Mouse (Mus musculus) adrenal gland, adult (tissue): ENCODE measurements around the gene Tefm.

Experiments
- DNase-seq, 2 experiments: peaks; one replicate each; pipeline ENCODE4 v3.0.0; 2022 to 2023; ENCODE audit warnings: low spot score in 1 of 2; ENCODE audit not compliant: inconsistent age in 2 of 2

Gene Tefm

DNA sequence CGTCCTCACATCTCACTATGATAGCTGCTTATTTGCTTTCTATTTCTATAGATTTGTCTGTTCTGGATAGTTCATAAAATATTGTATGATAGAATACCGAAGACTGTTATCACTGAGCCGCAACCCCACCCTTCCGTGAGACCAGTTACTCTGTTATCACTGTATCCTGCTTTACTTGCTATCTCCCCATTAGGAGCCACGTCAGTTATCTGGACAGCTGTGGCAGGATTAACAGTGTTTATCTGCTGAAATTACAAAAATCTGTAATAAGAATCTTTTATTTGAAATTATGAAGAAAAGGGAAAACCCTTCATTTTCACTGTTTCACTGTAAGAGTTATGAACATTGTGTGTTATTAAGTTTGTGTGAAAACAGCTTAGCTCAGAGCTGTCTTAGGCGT lies 40.7 kb downstream of the Tefm start:
- DNase-seq: no peak

GRCm38 (mm10) chr11:80098444-80099056 lies 43.4 kb downstream of the Tefm start:
- no peak for DNase-seq

DNA sequence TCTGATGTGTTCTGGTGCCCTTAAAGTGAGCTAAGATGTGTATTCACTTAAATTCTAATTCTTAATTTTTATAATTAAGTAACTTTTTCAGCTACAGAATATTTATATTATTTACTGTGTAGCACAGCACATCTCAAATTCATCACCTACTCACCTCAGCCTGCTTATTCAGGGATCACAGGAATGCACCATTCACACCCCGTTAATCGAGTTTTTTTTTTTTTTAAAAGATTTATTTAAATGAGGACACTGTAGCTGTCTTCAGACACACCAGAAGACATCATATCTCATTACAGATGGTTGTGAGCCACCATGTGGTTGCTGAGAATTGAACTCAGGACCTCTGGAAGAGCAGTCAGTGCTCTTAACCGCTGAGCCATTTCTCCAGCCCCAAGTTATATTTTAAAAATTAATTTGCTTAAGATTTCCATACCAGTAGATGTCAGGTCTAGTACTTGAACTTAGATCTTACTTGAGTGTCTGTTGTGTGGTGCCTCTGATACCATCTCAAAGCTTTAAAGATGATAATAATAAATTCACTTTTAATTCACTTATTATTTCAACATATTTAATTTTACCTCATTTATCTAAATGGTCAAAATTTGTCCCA lies 51.3 kb downstream of the Tefm start:
- no peak for DNase-seq

GRCm38 (mm10) chr11:80089817-80090214 lies 52.2 kb downstream of the Tefm start:
- DNase-seq: no peak

DNA sequence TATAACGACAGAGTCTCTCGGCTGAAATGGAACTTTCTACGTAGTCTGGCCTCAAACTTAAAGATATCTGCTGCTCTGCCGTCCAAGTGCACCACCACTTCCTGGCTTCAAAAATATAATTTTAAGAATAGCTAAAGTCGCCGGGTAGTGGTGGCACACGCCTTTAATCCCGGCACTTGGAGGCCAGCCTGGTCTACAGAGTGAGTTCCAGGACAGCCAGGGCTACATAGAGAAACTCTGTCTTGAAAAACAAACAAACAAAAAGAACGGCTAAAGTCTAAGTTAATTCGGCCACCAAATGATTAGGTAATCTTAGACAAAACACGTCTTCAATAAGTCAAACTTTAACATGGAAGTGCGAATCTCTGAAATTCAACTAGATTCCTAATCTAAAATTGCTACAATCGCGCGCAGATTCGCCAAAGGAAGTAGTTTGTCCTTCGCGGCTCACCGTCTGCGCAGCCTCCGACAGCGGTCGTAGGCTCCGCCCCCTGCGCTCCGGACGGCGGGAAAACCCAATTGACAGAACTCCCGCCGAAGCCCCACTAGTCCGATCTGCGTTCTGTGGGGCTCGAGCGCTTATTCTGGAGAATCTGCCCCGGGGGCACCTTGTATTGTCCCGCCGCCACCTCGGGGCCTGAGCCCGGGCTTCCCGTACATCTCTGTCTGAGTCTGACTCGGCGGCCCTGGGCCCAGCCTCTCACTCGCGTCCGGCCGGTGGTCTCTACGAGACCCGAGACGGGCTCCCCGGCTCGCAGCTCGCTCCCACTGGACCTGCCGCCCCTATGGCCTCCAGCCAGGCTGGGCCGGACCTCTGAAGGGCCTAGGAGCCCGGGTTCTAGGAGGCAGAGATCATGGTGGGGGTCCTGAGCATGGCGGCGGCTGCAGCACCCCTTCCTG lies 52.8 kb downstream of the Tefm start, which contains the start of gene Atad5:
Atad5 (plus strand) TSS at position 484 of the 900 bp plus-strand sequence.
- DNase-seq: peak; percentile 87 to 95

- DNase-seq: peak; percentile 86 to 95
These were observed 55.1 kb downstream of the Tefm start for GRCm38 (mm10) chr11:80086844-80087243.
